Mouse (Mus musculus): ENCODE measurements around the gene Ecsit. TPM values are rescaled to one million over a fixed set of nuclear protein-coding genes. Genes with fewer than 3 reads are reported as not detected.

Gene Ecsit
- polyA plus RNA-seq, 1 experiment from 2014 or later = 34.6 TPM

DNA sequence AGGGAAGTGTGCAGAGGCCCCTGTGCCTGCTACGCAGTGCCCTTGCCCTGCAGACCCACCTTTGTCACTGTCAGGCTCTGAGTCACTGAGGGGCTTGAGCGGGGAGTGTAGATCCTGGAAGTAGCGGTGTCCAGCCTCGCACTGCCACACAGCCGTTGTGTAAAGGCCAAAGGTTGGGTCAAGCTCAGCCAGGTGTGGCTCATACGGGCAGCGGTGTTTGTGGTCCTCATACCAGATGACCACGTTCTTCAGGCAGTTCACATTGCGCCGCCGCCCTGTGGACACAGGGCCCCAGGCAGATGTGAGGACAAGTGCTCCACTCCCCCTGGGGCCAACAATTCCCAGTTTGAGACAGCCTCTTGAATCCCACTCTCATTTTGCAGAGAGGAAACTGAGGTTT is 19.6 kb downstream of the Ecsit start:
- H3K4me2 ChIP-seq (ENCODE audit: low read depth, low read length, severe bottlenecking) = no peak overlapping the region
- peaks cover 12% of the 10 kb centered on the region for H3K36me3 ChIP-seq (ENCODE audit: control insufficient read depth, insufficient read depth, low read length)
- no peak for ATAC-seq (replicated peaks; ENCODE audit: low FRiP score)
- no peaks in the 10 kb centered on the region for H3K9me3 ChIP-seq (ENCODE audit: control insufficient read depth, low read length)
- no peak overlapping the region for H3K4me3 ChIP-seq (ENCODE audit: low read depth, low read length)
- no peak overlapping the region for H3K27ac ChIP-seq (ENCODE audit: low read depth, low read length)
- no peak overlapping the region for H3K9ac ChIP-seq (ENCODE audit: low read length)
- H3K4me1 ChIP-seq (replicated peaks; ENCODE audit: control insufficient read depth, insufficient read depth, low read length) = peaks cover 4% of the 10 kb centered on the region; the same call in 1 of the 2 replicates
- no peak for DNase-seq (ENCODE audit: low spot score)
- WGBS = 97% methylated on average over 11 of the region's 11 CpGs
- no peaks in the 10 kb centered on the region for H3K27me3 ChIP-seq (ENCODE audit: control insufficient read depth, insufficient read depth, low read length)

DNA sequence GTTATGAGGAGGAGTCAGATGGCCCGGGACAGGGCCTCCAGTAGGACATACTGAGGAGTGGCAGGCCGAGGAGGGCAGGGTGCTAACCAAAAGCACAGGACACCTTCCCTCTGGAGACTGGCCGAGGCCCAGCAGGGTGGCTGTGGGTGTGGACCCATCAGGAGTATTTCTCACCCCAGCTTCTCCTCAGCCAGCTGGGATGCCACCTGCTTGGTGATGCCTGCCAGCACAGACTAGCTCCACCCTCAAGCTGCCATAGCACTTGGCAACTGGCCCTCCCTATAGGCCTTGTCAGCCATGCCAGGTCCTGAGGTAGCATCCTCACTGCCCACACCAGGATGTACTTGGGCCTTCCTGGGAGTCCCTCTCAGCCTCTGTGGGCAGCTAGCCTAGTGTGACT is 20.9 kb downstream of the Ecsit start:
- Histone ChIP-seq H3K36me3 (ENCODE audit: control insufficient read depth, insufficient read depth, low read length) (peaks cover 12% of the 10 kb centered on the region), H3K9me3 (ENCODE audit: control insufficient read depth, low read length) (no peaks in the 10 kb centered on the region), H3K4me1 (replicated peaks; ENCODE audit: control insufficient read depth, insufficient read depth, low read length) (no peaks in the 10 kb centered on the region), H3K27me3 (ENCODE audit: control insufficient read depth, insufficient read depth, low read length) (no peaks in the 10 kb centered on the region), H3K9ac (ENCODE audit: low read length) (no peak overlapping the region), H3K4me2 (ENCODE audit: low read depth, low read length, severe bottlenecking) (no peak overlapping the region), H3K4me3 (ENCODE audit: low read depth, low read length) (no peak overlapping the region), H3K27ac (ENCODE audit: low read depth, low read length) (no peak overlapping the region)
- no peak for ATAC-seq (replicated peaks; ENCODE audit: low FRiP score)
- DNase-seq (ENCODE audit: low spot score) = no peak
- WGBS = 87% methylated on average over 3 of the region's 3 CpGs

- no peak overlapping the region for H3K4me3 ChIP-seq (ENCODE audit: low read depth, low read length)
- H3K9me3 ChIP-seq (ENCODE audit: control insufficient read depth, low read length) = no peaks in the 10 kb centered on the region
- peaks cover 19% of the 10 kb centered on the region for H3K36me3 ChIP-seq (ENCODE audit: control insufficient read depth, insufficient read depth, low read length)
- DNase-seq (ENCODE audit: low spot score) (no peak), ATAC-seq (replicated peaks; ENCODE audit: low FRiP score) (no peak)
- no peak overlapping the region for H3K27ac ChIP-seq (ENCODE audit: low read depth, low read length)
- H3K4me1 ChIP-seq (replicated peaks; ENCODE audit: control insufficient read depth, insufficient read depth, low read length) = no peaks in the 10 kb centered on the region
- no peaks in the 10 kb centered on the region for H3K27me3 ChIP-seq (ENCODE audit: control insufficient read depth, insufficient read depth, low read length)
- WGBS = 88% methylated on average over 2 of the region's 2 CpGs
- no peak overlapping the region for H3K9ac ChIP-seq (ENCODE audit: low read length)
- no peak overlapping the region for H3K4me2 ChIP-seq (ENCODE audit: low read depth, low read length, severe bottlenecking)
Measured at GRCm38 (mm10) chr9:22061339-22061738, 23.9 kb downstream of the Ecsit start.

DNA sequence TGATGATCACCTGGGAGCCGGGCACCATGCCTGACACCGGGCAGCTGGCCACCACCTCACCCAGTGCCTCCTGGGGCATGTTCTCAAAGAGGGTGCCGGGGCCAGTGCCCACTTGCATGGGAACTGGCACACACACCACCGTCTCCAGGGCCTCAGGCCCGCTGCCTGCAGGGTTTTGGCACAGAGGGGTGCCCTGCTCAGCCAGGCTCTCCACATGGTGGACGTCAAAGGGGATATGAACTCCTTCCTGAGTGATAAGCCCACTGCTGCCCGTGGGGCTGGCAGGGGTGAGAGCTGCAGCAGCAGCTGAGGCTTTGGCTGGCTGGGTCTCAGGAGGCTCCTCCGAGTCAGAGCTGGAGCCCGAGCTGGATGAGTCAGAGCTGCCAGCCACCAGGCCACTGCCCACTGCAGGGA is 27.2 kb downstream of the Ecsit start:
- no peak overlapping the region for H3K27ac ChIP-seq (ENCODE audit: low read depth, low read length)
- H3K4me2 ChIP-seq (ENCODE audit: low read depth, low read length, severe bottlenecking) = no peak overlapping the region
- peaks cover 7% of the 10 kb centered on the region; the same call in 1 of the 2 replicates for H3K36me3 ChIP-seq (ENCODE audit: control insufficient read depth, insufficient read depth, low read length)
- no peak overlapping the region for H3K4me3 ChIP-seq (ENCODE audit: low read depth, low read length)
- DNase-seq (ENCODE audit: low spot score) (no peak), ATAC-seq (replicated peaks; ENCODE audit: low FRiP score) (no peak)
- H3K9ac ChIP-seq (ENCODE audit: low read length) = no peak overlapping the region
- H3K4me1 ChIP-seq (replicated peaks; ENCODE audit: control insufficient read depth, insufficient read depth, low read length) = no peaks in the 10 kb centered on the region
- H3K27me3 ChIP-seq (ENCODE audit: control insufficient read depth, insufficient read depth, low read length) = peaks cover 3% of the 10 kb centered on the region; the same call in 1 of the 2 replicates
- WGBS = 90% methylated on average over 9 of the region's 9 CpGs
- no peaks in the 10 kb centered on the region for H3K9me3 ChIP-seq (ENCODE audit: control insufficient read depth, low read length)

GRCm38 (mm10) chr9:22057031-22057517 is 28.2 kb downstream of the Ecsit start:
- Histone ChIP-seq H3K27ac (ENCODE audit: low read depth, low read length) (no peak overlapping the region), H3K4me3 (ENCODE audit: low read depth, low read length) (no peak overlapping the region), H3K9me3 (ENCODE audit: control insufficient read depth, low read length) (no peaks in the 10 kb centered on the region)

DNA sequence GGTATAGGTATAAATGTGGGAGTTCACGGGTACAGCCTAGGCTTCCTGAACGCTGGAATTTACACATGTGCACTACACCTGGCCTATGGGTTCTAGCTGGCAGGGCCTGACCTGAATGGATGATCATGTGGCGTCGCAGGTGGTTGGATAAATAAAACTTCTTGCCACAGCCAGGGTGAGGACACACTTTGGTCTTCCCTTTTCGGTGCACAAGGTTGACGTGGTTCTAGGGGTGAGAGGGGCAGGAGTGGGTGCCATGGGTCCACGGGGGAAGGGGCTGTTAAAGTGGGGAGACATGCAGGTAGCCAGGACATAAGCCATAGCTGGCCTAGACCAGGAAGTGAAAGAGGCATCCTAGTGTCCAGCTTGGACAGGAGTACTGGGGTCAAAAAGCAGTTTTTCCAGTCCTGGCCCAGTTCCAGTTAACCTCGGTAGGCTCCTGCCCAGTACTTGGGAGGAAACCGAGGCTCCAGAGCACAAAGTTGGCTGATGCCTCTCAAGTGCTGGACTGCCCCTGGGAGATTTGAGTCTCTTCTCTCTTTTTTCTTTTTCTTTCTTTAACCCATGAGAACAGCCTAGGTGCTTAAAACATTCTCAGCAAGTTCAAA is 28.8 kb downstream of the Ecsit start:
- no peak overlapping the region for H3K9ac ChIP-seq (ENCODE audit: low read length)
- DNase-seq (ENCODE audit: low spot score) = no peak
- peaks cover 13% of the 10 kb centered on the region; the same call in 1 of the 2 replicates for H3K27me3 ChIP-seq (ENCODE audit: control insufficient read depth, insufficient read depth, low read length)
- ATAC-seq (replicated peaks; ENCODE audit: low FRiP score) = no peak
- no peak overlapping the region for H3K4me2 ChIP-seq (ENCODE audit: low read depth, low read length, severe bottlenecking)
- peaks cover 7% of the 10 kb centered on the region; the same call in 1 of the 2 replicates for H3K36me3 ChIP-seq (ENCODE audit: control insufficient read depth, insufficient read depth, low read length)
- H3K4me1 ChIP-seq (replicated peaks; ENCODE audit: control insufficient read depth, insufficient read depth, low read length) = no peaks in the 10 kb centered on the region
- 77% methylated on average over 9 of the region's 9 CpGs for WGBS
- no peak overlapping the region for H3K4me3 ChIP-seq (ENCODE audit: low read depth, low read length)
- no peak overlapping the region for H3K27ac ChIP-seq (ENCODE audit: low read depth, low read length)
- no peaks in the 10 kb centered on the region for H3K9me3 ChIP-seq (ENCODE audit: control insufficient read depth, low read length)

More at GRCm38 (mm10) chr9:22057031-22057517, 28.2 kb downstream of the Ecsit start:
- Histone ChIP-seq H3K9ac (ENCODE audit: low read length) (no peak overlapping the region), H3K4me1 (replicated peaks; ENCODE audit: control insufficient read depth, insufficient read depth, low read length) (no peaks in the 10 kb centered on the region), H3K27me3 (ENCODE audit: control insufficient read depth, insufficient read depth, low read length) (peaks cover 8% of the 10 kb centered on the region; the same call in 1 of the 2 replicates), H3K36me3 (ENCODE audit: control insufficient read depth, insufficient read depth, low read length) (peaks cover 7% of the 10 kb centered on the region; the same call in 1 of the 2 replicates), H3K4me2 (ENCODE audit: low read depth, low read length, severe bottlenecking) (no peak overlapping the region)
- 94% methylated on average over 9 of the region's 9 CpGs for WGBS
- ATAC-seq (replicated peaks; ENCODE audit: low FRiP score) (no peak), DNase-seq (ENCODE audit: low spot score) (no peak)

DNA sequence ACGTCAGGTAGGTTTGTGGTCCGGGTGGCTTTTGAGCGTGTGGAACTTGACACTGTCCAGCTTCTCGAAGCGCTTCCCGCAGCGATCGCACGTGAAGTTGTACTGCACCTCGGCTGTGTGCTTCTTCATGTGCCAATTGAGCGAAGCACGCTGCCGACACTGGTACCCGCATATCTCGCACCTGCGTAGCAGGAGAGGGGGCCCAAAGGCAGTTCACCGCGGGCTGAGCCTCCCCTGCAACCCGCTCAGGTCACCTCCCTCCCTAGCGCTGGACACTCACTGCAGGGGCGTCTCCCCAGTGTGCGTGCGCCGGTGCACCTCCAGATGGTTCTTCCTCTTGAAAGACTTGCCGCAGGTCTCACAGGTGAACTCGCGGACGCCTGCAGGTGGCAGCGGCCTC is 29.5 kb downstream of the Ecsit start:
- Histone ChIP-seq H3K27ac (ENCODE audit: low read depth, low read length) (no peak overlapping the region), H3K9ac (ENCODE audit: low read length) (no peak overlapping the region), H3K4me1 (replicated peaks; ENCODE audit: control insufficient read depth, insufficient read depth, low read length) (no peaks in the 10 kb centered on the region), H3K4me3 (ENCODE audit: low read depth, low read length) (no peak overlapping the region), H3K36me3 (ENCODE audit: control insufficient read depth, insufficient read depth, low read length) (peaks cover 7% of the 10 kb centered on the region; the same call in 1 of the 2 replicates), H3K9me3 (ENCODE audit: control insufficient read depth, low read length) (no peaks in the 10 kb centered on the region), H3K27me3 (ENCODE audit: control insufficient read depth, insufficient read depth, low read length) (peaks cover 14% of the 10 kb centered on the region; the same call in 1 of the 2 replicates), H3K4me2 (ENCODE audit: low read depth, low read length, severe bottlenecking) (no peak overlapping the region)
- DNase-seq (ENCODE audit: low spot score) (no peak), ATAC-seq (replicated peaks; ENCODE audit: low FRiP score) (no peak)
- WGBS = 36% methylated on average over 29 of the region's 29 CpGs

DNA sequence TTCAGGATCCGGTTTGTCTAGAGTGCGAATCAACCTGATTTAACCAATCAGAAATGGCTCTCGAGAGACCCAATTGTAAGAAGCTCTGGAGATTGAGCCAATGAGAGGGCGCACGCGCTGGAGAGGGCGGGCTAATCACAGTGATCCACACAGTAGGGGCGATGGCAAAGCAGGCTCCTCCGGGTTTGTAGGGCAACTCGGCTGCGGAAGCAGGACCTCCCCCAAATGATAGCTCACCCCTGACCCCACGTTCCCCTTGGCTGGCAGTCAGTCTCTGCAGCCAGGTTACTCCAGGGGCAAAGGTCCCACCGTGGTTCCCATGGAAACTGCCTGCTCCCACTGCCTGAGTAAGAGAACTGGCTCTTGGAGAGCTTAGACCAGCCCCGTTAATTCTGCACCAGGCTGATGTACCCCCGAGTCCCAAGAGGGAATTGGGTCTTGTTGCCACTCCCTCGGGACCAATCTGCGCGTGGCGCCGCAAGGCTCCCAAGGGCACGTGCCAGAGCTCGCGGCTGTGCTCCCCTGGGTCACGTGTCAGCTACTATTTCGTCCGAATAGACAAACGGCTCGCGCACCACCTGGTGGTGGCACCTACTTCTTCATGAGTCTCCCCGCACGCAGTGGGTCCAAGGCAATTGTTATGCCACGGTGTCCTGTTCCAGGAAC is 30.7 kb downstream of the Ecsit start:
- Histone ChIP-seq H3K4me1 (replicated peaks; ENCODE audit: control insufficient read depth, insufficient read depth, low read length) (peaks cover 6% of the 10 kb centered on the region; the same call in 1 of the 2 replicates), H3K9me3 (ENCODE audit: control insufficient read depth, low read length) (no peaks in the 10 kb centered on the region), H3K36me3 (ENCODE audit: control insufficient read depth, insufficient read depth, low read length) (peaks cover 7% of the 10 kb centered on the region; the same call in 1 of the 2 replicates), H3K27me3 (ENCODE audit: control insufficient read depth, insufficient read depth, low read length) (peaks cover 14% of the 10 kb centered on the region; the same call in 1 of the 2 replicates), H3K4me3 (ENCODE audit: low read depth, low read length) (no peak overlapping the region), H3K27ac (ENCODE audit: low read depth, low read length) (no peak overlapping the region), H3K9ac (ENCODE audit: low read length) (no peak overlapping the region), H3K4me2 (ENCODE audit: low read depth, low read length, severe bottlenecking) (peak overlapping the region; percentile 40)
- ATAC-seq (replicated peaks; ENCODE audit: low FRiP score) (peak; percentile 28), DNase-seq (ENCODE audit: low spot score) (peak; percentile 86)
- 3% methylated on average over 32 of the region's 32 CpGs for WGBS

Data from forebrain, embryonic 11.5 days (tissue).